Mouse (Mus musculus) kidney, postnatal 36 days (tissue): ENCODE measurements at regions not wholly inside any gene's neighbourhood (a gene's known extent, or its start where the extent isn't known, plus 50 kb on each side); places are given as distances from the start of the nearest gene placed in this dataset.
A peak's percentile ranks its signal among the peaks of the same experiment; 100 is the strongest.

Source experiments
- DNase-seq, 2 experiments: peaks; one replicate each; pipeline ENCODE4 v3.0.0; 2021 to 2022; ENCODE audit warnings: mixed read lengths in 2 of 2

GRCm38 (mm10) chr14:98937933-98938332 lies 56.2 kb downstream of the Rpl36a-ps1 start:
- no peak for DNase-seq

- DNase-seq: no peak
These were observed 56.7 kb downstream of the Rpl36a-ps1 start for GRCm38 (mm10) chr14:98937373-98937772.

- no peak for DNase-seq
These were observed 60.7 kb downstream of the Rpl36a-ps1 start for GRCm38 (mm10) chr14:98933371-98933916.

- peak; percentile 61 to 81 for DNase-seq
These were observed 64.8 kb downstream of the Rpl36a-ps1 start for GRCm38 (mm10) chr14:98929276-98929675.

GRCm38 (mm10) chr14:98908234-98908633 lies 85.9 kb downstream of the Rpl36a-ps1 start:
- no peak for DNase-seq

GRCm38 (mm10) chr14:98898876-98899275 lies 95.2 kb downstream of the Rpl36a-ps1 start:
- no peak for DNase-seq

- no peak for DNase-seq
These were observed 96.7 kb downstream of the Rpl36a-ps1 start for GRCm38 (mm10) chr14:98897390-98897789.

GRCm38 (mm10) chr14:98895933-98896332 lies 98.2 kb downstream of the Rpl36a-ps1 start:
- DNase-seq: no peak

GRCm38 (mm10) chr14:98892670-98893069 lies 101.4 kb downstream of the Rpl36a-ps1 start:
- DNase-seq: no peak

- DNase-seq: no peak
These were observed 102.7 kb downstream of the Rpl36a-ps1 start for GRCm38 (mm10) chr14:98891252-98891947.

- no peak for DNase-seq
These were observed 106.5 kb downstream of the Rpl36a-ps1 start for GRCm38 (mm10) chr14:98887588-98887987.

GRCm38 (mm10) chr14:98886982-98887381 lies 107.1 kb downstream of the Rpl36a-ps1 start:
- DNase-seq: no peak

- no peak for DNase-seq
These were observed 111.5 kb downstream of the Rpl36a-ps1 start for GRCm38 (mm10) chr14:98882586-98882985.

GRCm38 (mm10) chr14:98877956-98878355 lies 116.2 kb downstream of the Rpl36a-ps1 start:
- no peak for DNase-seq

GRCm38 (mm10) chr14:98873446-98873845 lies 120.7 kb downstream of the Rpl36a-ps1 start:
- DNase-seq: no peak

GRCm38 (mm10) chr14:98869888-98870287 lies 124.2 kb downstream of the Rpl36a-ps1 start:
- no peak for DNase-seq

- DNase-seq: no peak
These were observed 127.2 kb downstream of the Rpl36a-ps1 start for GRCm38 (mm10) chr14:98866880-98867279.

GRCm38 (mm10) chr14:98864001-98864400 lies 130.1 kb downstream of the Rpl36a-ps1 start:
- DNase-seq: peak; percentile 63 to 69

GRCm38 (mm10) chr14:98863598-98863997 lies 130.5 kb downstream of the Rpl36a-ps1 start:
- peak; percentile 60 to 83 for DNase-seq

- no peak for DNase-seq
These were observed 131.9 kb downstream of the Rpl36a-ps1 start for GRCm38 (mm10) chr14:98862095-98862735.

GRCm38 (mm10) chr14:98858801-98859200 lies 135.3 kb downstream of the Rpl36a-ps1 start:
- DNase-seq: no peak

- DNase-seq: peak; percentile 39 to 56
These were observed 145.6 kb downstream of the Rpl36a-ps1 start for GRCm38 (mm10) chr14:98848500-98848899.

- no peak for DNase-seq
These were observed 149.9 kb downstream of the Rpl36a-ps1 start for GRCm38 (mm10) chr14:98844221-98844620.

GRCm38 (mm10) chr14:98834316-98834715 lies 159.8 kb downstream of the Rpl36a-ps1 start:
- no peak for DNase-seq
